Mouse (Mus musculus) liver, postnatal 0 days (tissue): ENCODE results near the gene Stk39.

Experiments
- CTCF ChIP-seq: sonication (generic); IDR thresholded peaks from 2 replicates; pipeline ENCODE4 v1.5.1; 2016; ENCODE audit warnings: antibody characterized with exemption, low read depth
- EP300 ChIP-seq: IDR thresholded peaks from 2 replicates; pipeline ENCODE4 v1.6.1; 2016; ENCODE audit warnings: antibody characterized with exemption, low read depth, mild to moderate bottlenecking

- TF ChIP-seq CTCF (no peak), EP300 (no peak)
Measured at GRCm38 (mm10) chr2:68411201-68411600, 60.9 kb downstream of the Stk39 start.
